Mouse (Mus musculus): ENCODE results near the gene Gm3402. TPM values are rescaled to one million over a fixed set of nuclear protein-coding genes. Genes with fewer than 3 reads are reported as not detected.
"Not testable (repeated sequence)": the region's sequence is repeated elsewhere in the genome, so short reads cannot be mapped to it uniquely, and the experiment has no call there.

Gene Gm3402
- not detected in 2 replicates for polyA plus RNA-seq (2015; fragmentation: Nextera tagmentation; extraction: Ambion mirVana)

DNA sequence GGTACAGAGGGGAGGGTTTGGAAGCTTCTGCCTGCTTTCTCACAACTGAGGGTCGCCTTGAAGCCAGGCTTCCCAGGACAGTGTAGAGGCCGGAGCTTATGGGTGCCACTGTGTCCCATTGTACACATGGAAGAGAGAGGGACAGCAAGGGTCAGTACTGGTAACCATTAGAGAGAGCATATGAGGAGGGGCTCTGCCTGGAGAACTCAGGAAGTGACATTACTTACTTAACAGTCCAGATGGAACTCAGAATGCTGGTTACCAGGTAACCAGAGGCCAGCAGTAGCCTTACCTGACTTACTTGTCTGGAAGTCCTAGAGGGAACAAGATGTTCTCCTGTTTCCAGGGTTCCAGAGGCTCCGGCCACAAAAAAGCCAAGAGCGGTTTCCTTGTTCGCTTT is at the start of gene Gm3402:
Gene Gm3402, plus strand, starts transcription at position 301 of the 400 bp plus-strand sequence.
- not testable (repeated sequence) for H3K36me3 ChIP-seq (ENCODE audit: control insufficient read depth, insufficient read depth)
- no CpG with 5 or more reads among the region's 5 CpGs for WGBS

DNA sequence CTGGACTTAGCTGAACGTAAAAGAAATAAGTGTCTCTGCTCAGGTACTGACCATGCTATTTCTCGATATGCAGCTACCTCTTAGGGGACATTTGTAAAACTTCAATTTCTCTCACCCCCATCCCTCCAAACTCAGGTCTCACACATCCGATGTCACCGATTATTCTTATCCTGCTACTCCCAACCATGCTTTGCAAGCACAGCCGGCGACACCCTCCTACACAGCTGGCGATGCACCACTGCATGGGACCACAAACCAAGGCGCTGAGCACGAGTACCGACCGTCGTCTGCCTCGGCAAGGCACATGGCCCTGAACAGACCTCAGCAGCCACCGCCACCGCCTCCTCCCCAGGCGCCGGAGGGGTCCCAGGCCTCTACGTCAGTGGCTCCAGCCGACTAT is 47.3 kb upstream of the Gm3402 start:
- H3K4me3 ChIP-seq (ENCODE audit: low read length), result no peak overlapping the region
- no peaks in the 10 kb centered on the region for H3K9me3 ChIP-seq (replicated peaks; ENCODE audit: control insufficient read depth, low read length)
- no peaks in the 10 kb centered on the region for H3K27me3 ChIP-seq (ENCODE audit: control insufficient read depth, insufficient read depth, low read length)
- H3K9ac ChIP-seq (ENCODE audit: low read length), result no peak overlapping the region
- ATAC-seq (replicated peaks; ENCODE audit: extremely low read depth, insufficient read depth, low FRiP score), result no peak
- no peak overlapping the region for H3K27ac ChIP-seq (ENCODE audit: low read length)
- no peak overlapping the region for H3K4me2 ChIP-seq (ENCODE audit: low read depth, low read length)
- 89% methylated on average over 19 of the region's 19 CpGs for WGBS
- no peaks in the 10 kb centered on the region for H3K36me3 ChIP-seq (ENCODE audit: control insufficient read depth, insufficient read depth)
- H3K4me1 ChIP-seq (ENCODE audit: control insufficient read depth, insufficient read depth, low read length), result no peaks in the 10 kb centered on the region

More for the DNA sequence above, at the start of gene Gm3402:
- not testable (repeated sequence) for H3K4me2 ChIP-seq (ENCODE audit: low read depth, low read length); H3K27me3 ChIP-seq (ENCODE audit: control insufficient read depth, insufficient read depth, low read length); H3K9ac ChIP-seq (ENCODE audit: low read length); H3K4me1 ChIP-seq (ENCODE audit: control insufficient read depth, insufficient read depth, low read length); H3K9me3 ChIP-seq (replicated peaks; ENCODE audit: control insufficient read depth, low read length); H3K27ac ChIP-seq (ENCODE audit: low read length); ATAC-seq (replicated peaks; ENCODE audit: extremely low read depth, insufficient read depth, low FRiP score); H3K4me3 ChIP-seq (ENCODE audit: low read length)

DNA sequence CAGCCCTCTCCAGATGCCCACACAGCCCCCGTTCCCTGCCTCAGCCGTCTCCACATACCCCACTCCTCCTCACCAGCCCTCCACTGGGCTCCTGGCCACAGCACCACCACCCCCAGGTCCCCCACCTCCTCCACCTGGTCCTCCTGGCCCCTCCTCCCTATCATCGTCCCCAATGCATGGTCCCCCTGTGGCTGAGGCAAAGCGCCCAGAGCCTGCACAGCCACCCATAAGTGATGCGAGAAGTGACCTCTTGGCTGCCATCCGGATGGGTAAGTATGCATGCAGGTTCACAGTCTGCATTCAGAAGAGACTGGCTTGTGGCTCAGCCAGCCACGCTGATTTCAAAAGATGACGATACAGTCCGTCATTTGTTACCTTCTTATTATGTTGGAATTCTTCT is 45.6 kb upstream of the Gm3402 start:
- no peak overlapping the region for H3K4me2 ChIP-seq (ENCODE audit: low read depth, low read length)
- H3K4me1 ChIP-seq (ENCODE audit: control insufficient read depth, insufficient read depth, low read length), result no peaks in the 10 kb centered on the region
- no peaks in the 10 kb centered on the region for H3K9me3 ChIP-seq (replicated peaks; ENCODE audit: control insufficient read depth, low read length)
- no peak overlapping the region for H3K27ac ChIP-seq (ENCODE audit: low read length)
- no peaks in the 10 kb centered on the region for H3K27me3 ChIP-seq (ENCODE audit: control insufficient read depth, insufficient read depth, low read length)
- H3K9ac ChIP-seq (ENCODE audit: low read length), result no peak overlapping the region
- no peak for ATAC-seq (replicated peaks; ENCODE audit: extremely low read depth, insufficient read depth, low FRiP score)
- H3K36me3 ChIP-seq (ENCODE audit: control insufficient read depth, insufficient read depth), result no peaks in the 10 kb centered on the region
- H3K4me3 ChIP-seq (ENCODE audit: low read length), result no peak overlapping the region
- 84% methylated on average over 9 of the region's 9 CpGs for WGBS

DNA sequence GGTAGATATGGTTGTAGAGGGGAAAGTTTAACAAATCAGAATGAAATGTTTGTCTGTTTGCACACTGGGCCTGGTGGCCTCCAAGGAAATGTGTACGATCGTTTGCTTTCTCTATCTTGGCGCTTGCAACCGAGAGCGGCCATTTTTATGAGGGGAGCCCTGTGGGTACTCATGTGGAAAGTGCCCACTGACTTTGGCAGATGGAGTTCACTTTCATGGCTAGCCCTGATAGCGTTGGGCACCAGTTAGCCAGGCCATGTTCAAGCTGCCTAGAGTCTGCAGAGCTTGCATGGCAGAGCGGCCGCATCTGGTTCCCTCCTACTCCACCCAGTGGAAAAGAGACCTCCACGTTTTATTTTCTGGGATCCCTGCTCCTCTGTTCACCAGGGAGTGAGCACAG is 43.1 kb upstream of the Gm3402 start:
- Histone ChIP-seq H3K9me3 (replicated peaks; ENCODE audit: control insufficient read depth, low read length) (no peaks in the 10 kb centered on the region), H3K27me3 (ENCODE audit: control insufficient read depth, insufficient read depth, low read length) (no peaks in the 10 kb centered on the region), H3K36me3 (ENCODE audit: control insufficient read depth, insufficient read depth) (no peaks in the 10 kb centered on the region), H3K27ac (ENCODE audit: low read length) (no peak overlapping the region), H3K4me2 (ENCODE audit: low read depth, low read length) (no peak overlapping the region), H3K9ac (ENCODE audit: low read length) (no peak overlapping the region), H3K4me3 (ENCODE audit: low read length) (no peak overlapping the region), H3K4me1 (ENCODE audit: control insufficient read depth, insufficient read depth, low read length) (no peaks in the 10 kb centered on the region)
- no peak for ATAC-seq (replicated peaks; ENCODE audit: extremely low read depth, insufficient read depth, low FRiP score)
- 84% methylated on average over 9 of the region's 9 CpGs for whole genome bisulfite sequencing

DNA sequence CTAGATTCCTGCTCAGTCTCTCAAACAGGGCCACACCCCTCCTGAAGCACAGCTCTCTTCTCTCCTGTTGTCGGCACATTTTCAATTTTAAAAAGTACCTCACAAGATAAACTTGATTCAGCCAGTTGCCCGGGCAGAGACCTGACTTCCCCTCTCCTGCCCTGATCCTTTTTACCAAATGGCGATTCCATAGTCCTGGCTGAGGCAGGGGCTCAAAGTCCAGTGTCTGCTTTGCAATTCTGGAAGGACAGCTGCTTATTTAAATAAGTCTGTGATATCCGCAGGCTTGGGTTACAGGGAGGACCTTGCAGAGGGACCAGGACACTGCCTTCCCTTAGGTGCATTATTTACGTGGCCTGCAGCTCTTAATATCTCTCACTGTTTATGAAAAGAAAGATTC is 42.6 kb upstream of the Gm3402 start:
- no peaks in the 10 kb centered on the region for H3K36me3 ChIP-seq (ENCODE audit: control insufficient read depth, insufficient read depth)
- H3K4me1 ChIP-seq (ENCODE audit: control insufficient read depth, insufficient read depth, low read length), result no peaks in the 10 kb centered on the region
- H3K9ac ChIP-seq (ENCODE audit: low read length), result no peak overlapping the region
- H3K4me3 ChIP-seq (ENCODE audit: low read length), result no peak overlapping the region
- no peak for ATAC-seq (replicated peaks; ENCODE audit: extremely low read depth, insufficient read depth, low FRiP score)
- no peak overlapping the region for H3K27ac ChIP-seq (ENCODE audit: low read length)
- 70% methylated on average over 5 of the region's 5 CpGs for WGBS
- no peaks in the 10 kb centered on the region for H3K27me3 ChIP-seq (ENCODE audit: control insufficient read depth, insufficient read depth, low read length)
- no peak overlapping the region for H3K4me2 ChIP-seq (ENCODE audit: low read depth, low read length)
- H3K9me3 ChIP-seq (replicated peaks; ENCODE audit: control insufficient read depth, low read length), result no peaks in the 10 kb centered on the region

DNA sequence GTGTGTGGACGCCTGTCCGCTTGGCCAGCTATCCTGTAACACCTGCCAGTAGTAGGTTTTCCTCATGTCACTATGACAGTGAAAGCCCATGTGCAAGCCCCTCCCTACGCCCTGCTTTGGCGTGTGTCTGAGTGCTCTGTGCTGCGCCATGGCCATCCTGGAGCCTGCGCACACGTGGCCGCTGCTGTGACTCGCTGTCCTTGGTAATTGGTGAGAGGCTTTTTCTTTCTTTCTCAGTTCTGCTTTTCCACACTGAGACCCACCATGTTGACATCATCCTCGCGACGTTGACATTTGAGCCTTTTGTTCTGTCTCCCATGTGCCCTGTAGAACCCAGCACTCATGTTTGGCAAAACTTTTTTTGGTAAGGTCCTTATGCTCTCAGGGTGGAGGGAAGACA is 42.1 kb upstream of the Gm3402 start:
- no peak overlapping the region for H3K27ac ChIP-seq (ENCODE audit: low read length)
- H3K9me3 ChIP-seq (replicated peaks; ENCODE audit: control insufficient read depth, low read length), result no peaks in the 10 kb centered on the region
- H3K36me3 ChIP-seq (ENCODE audit: control insufficient read depth, insufficient read depth), result no peaks in the 10 kb centered on the region
- 81% methylated on average over 12 of the region's 12 CpGs for WGBS
- H3K4me2 ChIP-seq (ENCODE audit: low read depth, low read length), result no peak overlapping the region
- no peak overlapping the region for H3K4me3 ChIP-seq (ENCODE audit: low read length)
- H3K27me3 ChIP-seq (ENCODE audit: control insufficient read depth, insufficient read depth, low read length), result no peaks in the 10 kb centered on the region
- H3K4me1 ChIP-seq (ENCODE audit: control insufficient read depth, insufficient read depth, low read length), result no peaks in the 10 kb centered on the region
- ATAC-seq (replicated peaks; ENCODE audit: extremely low read depth, insufficient read depth, low FRiP score), result no peak
- no peak overlapping the region for H3K9ac ChIP-seq (ENCODE audit: low read length)

DNA sequence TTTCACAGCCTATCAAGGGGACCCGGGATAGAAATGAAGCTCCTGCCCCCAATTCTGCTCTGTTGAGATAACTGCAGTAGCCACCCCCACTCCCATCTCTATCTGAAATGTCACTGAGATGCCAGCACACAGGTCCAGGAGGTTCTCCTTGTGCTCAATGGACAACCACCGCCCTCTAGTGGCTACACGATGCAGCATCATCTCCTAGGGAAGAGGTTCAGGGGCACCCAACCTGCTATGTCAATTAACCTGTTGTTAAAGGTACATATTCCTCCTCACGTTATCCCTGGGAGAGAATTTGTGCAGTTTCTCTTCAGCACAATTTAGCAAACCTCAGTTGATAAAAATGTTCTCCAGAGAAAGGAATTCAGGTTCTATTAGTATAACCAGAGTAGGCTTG is 34.4 kb upstream of the Gm3402 start:
- H3K4me1 ChIP-seq (ENCODE audit: control insufficient read depth, insufficient read depth, low read length); H3K9me3 ChIP-seq (replicated peaks; ENCODE audit: control insufficient read depth, low read length); H3K9ac ChIP-seq (ENCODE audit: low read length); H3K4me2 ChIP-seq (ENCODE audit: low read depth, low read length); H3K27ac ChIP-seq (ENCODE audit: low read length); H3K27me3 ChIP-seq (ENCODE audit: control insufficient read depth, insufficient read depth, low read length); H3K36me3 ChIP-seq (ENCODE audit: control insufficient read depth, insufficient read depth); H3K4me3 ChIP-seq (ENCODE audit: low read length); ATAC-seq (replicated peaks; ENCODE audit: extremely low read depth, insufficient read depth, low FRiP score): not testable (repeated sequence)
- 4% methylated on average over 4 of the region's 4 CpGs for WGBS

DNA sequence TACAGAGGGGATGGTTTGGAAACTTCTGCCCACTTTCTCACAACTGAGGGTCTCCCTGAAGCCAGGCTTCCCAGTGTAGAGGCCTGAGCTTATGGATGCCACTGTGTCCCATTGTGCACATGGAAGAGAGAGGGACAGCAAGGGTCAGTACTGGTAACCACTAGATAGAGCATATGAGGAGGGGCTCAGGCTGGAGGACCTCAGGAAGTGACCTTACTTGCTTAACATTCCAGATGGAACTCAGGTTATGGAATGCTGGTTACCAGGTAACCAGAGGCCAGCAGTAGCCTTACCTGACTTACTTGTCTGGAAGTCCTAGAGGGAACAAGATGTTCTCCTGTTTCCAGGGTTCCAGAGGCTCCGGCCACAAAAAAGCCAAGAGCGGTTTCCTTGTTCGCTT is 32.3 kb upstream of the Gm3402 start, which contains the start of gene Gm6408:
Gene Gm6408, plus strand, starts transcription at position 301 of the 400 bp plus-strand sequence.
- H3K9ac ChIP-seq (ENCODE audit: low read length); ATAC-seq (replicated peaks; ENCODE audit: extremely low read depth, insufficient read depth, low FRiP score); H3K27me3 ChIP-seq (ENCODE audit: control insufficient read depth, insufficient read depth, low read length); H3K4me2 ChIP-seq (ENCODE audit: low read depth, low read length); H3K36me3 ChIP-seq (ENCODE audit: control insufficient read depth, insufficient read depth); H3K4me3 ChIP-seq (ENCODE audit: low read length); H3K27ac ChIP-seq (ENCODE audit: low read length); H3K4me1 ChIP-seq (ENCODE audit: control insufficient read depth, insufficient read depth, low read length); H3K9me3 ChIP-seq (replicated peaks; ENCODE audit: control insufficient read depth, low read length): not testable (repeated sequence)
- no CpG with 5 or more reads among the region's 3 CpGs for WGBS

DNA sequence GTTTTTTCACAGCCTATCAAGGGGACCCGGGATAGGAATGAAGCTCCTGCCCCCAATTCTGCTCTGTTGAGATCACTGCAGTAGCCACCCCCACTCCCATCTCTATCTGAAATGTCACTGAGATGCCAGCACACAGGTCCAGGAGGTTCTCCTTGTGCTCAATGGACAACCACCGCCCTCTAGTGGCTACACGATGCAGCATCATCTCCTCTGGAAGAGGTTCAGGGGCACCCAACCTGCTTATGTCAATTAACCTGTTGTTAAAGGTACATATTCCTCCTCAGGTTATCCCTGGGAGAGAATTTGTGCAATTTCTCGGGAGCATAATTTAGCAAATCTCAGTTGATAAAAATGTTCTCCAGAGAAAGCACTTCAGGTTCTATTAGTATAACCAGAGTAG is 25.0 kb upstream of the Gm3402 start:
- H3K27me3 ChIP-seq (ENCODE audit: control insufficient read depth, insufficient read depth, low read length), result not testable (repeated sequence)
- WGBS, result 11% methylated on average over 3 of the region's 4 CpGs

DNA sequence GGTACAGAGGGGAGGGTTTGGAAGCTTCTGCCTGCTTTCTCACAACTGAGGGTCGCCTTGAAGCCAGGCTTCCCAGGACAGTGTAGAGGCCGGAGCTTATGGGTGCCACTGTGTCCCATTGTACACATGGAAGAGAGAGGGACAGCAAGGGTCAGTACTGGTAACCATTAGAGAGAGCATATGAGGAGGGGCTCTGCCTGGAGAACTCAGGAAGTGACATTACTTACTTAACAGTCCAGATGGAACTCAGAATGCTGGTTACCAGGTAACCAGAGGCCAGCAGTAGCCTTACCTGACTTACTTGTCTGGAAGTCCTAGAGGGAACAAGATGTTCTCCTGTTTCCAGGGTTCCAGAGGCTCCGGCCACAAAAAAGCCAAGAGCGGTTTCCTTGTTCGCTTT is 22.9 kb upstream of the Gm3402 start, which contains the start of gene Gm6370:
Gene Gm6370, plus strand, starts transcription at position 301 of the 400 bp plus-strand sequence.
- not testable (repeated sequence) for H3K9ac ChIP-seq (ENCODE audit: low read length); H3K27me3 ChIP-seq (ENCODE audit: control insufficient read depth, insufficient read depth, low read length); H3K4me1 ChIP-seq (ENCODE audit: control insufficient read depth, insufficient read depth, low read length); H3K4me2 ChIP-seq (ENCODE audit: low read depth, low read length); H3K9me3 ChIP-seq (replicated peaks; ENCODE audit: control insufficient read depth, low read length); H3K4me3 ChIP-seq (ENCODE audit: low read length); H3K27ac ChIP-seq (ENCODE audit: low read length); H3K36me3 ChIP-seq (ENCODE audit: control insufficient read depth, insufficient read depth); ATAC-seq (replicated peaks; ENCODE audit: extremely low read depth, insufficient read depth, low FRiP score)
- no CpG with 5 or more reads among the region's 5 CpGs for WGBS

More for the DNA sequence above, 25.0 kb upstream of the Gm3402 start:
- not testable (repeated sequence) for H3K36me3 ChIP-seq (ENCODE audit: control insufficient read depth, insufficient read depth); H3K27ac ChIP-seq (ENCODE audit: low read length); H3K4me3 ChIP-seq (ENCODE audit: low read length); H3K9me3 ChIP-seq (replicated peaks; ENCODE audit: control insufficient read depth, low read length); H3K4me2 ChIP-seq (ENCODE audit: low read depth, low read length); H3K9ac ChIP-seq (ENCODE audit: low read length); ATAC-seq (replicated peaks; ENCODE audit: extremely low read depth, insufficient read depth, low FRiP score); H3K4me1 ChIP-seq (ENCODE audit: control insufficient read depth, insufficient read depth, low read length)

Measured in heart, embryonic 16.5 days (tissue).